Mouse (Mus musculus) hindbrain, embryonic 11.5 days (tissue): ENCODE data around the gene Btbd9. TPM values are rescaled to one million over a fixed set of nuclear protein-coding genes. Genes with fewer than 3 reads are reported as not detected.
A peak's percentile ranks its signal among the peaks of the same experiment; 100 is the strongest.

Experiments used
- ATAC-seq: fragments of 200-750 bp; cut with Nextera tagmentation; 2 replicates; pipeline ENCODE4 v1.8.0; 2017; ENCODE audit warnings: mild to moderate bottlenecking, moderate TSS enrichment, moderate library complexity; ENCODE audit not compliant: low FRiP score
- DNase-seq: peaks from one replicate; pipeline ENCODE4 v3.0.0-alpha.2; 2015; ENCODE audit warnings: low spot score
- H3K27ac ChIP-seq: fragments of 300-500 bp; sonication (generic); 2 replicates; pipeline ENCODE4 v1.5.1; 2014; ENCODE audit warnings: mild to moderate bottlenecking, low read depth, low read length
- H3K27me3 ChIP-seq: fragments of 300-500 bp; sonication (generic); 2 replicates; pipeline ENCODE4 v1.6.1; 2014; ENCODE audit warnings: mild to moderate bottlenecking, low read length, moderate library complexity, mixed read lengths; ENCODE audit not compliant: control insufficient read depth, insufficient read depth
- H3K36me3 ChIP-seq: fragments of 300-500 bp; sonication (generic); 2 replicates; pipeline ENCODE4 v1.6.1; 2014; ENCODE audit warnings: mild to moderate bottlenecking, low read length, moderate library complexity, mixed read lengths; ENCODE audit not compliant: control insufficient read depth, insufficient read depth
- H3K4me1 ChIP-seq: fragments of 300-500 bp; sonication (generic); replicated peaks from 2 replicates; pipeline ENCODE4 v1.6.1; 2014; ENCODE audit warnings: low read length, mixed read lengths; ENCODE audit not compliant: control insufficient read depth, insufficient read depth
- H3K4me2 ChIP-seq: fragments of 300-500 bp; sonication (generic); replicated peaks from 2 replicates; pipeline ENCODE4 v1.6.1; 2014; ENCODE audit warnings: mild to moderate bottlenecking, low read depth, low read length
- H3K4me3 ChIP-seq: fragments of 300-500 bp; sonication (generic); 2 replicates; pipeline ENCODE4 v1.5.1; 2014; ENCODE audit warnings: low read depth, low read length
- H3K9ac ChIP-seq: fragments of 300-500 bp; sonication (generic); 2 replicates; pipeline ENCODE4 v1.6.1; 2014; ENCODE audit warnings: low read depth, low read length
- H3K9me3 ChIP-seq: fragments of 300-500 bp; sonication (generic); 2 replicates; pipeline ENCODE4 v1.6.1; 2016; ENCODE audit warnings: low read length; ENCODE audit not compliant: control insufficient read depth
- WGBS: fragments of 180-500 bp; shearing (Covaris S2); extraction: QIAGEN DNeasy Blood & Tissue Kit; methylation state at CpG from one replicate; pipeline ENCODE4 v1.1.7; 2014; 5-methylcytosine and 5-hydroxymethylcytosine counted together
- polyA plus RNA-seq: library from polyadenylated mRNA; unstranded; fragments of >200 nt; fragmentation: Nextera tagmentation; extraction: Ambion mirVana; gene quantifications from 2 replicates; pipeline ENCODE4 v1.2.1, GENCODE M21; 2014

The Btbd9 gene
- polyA plus RNA-seq, 1 experiment from 2014 or later = 63.0 TPM

DNA sequence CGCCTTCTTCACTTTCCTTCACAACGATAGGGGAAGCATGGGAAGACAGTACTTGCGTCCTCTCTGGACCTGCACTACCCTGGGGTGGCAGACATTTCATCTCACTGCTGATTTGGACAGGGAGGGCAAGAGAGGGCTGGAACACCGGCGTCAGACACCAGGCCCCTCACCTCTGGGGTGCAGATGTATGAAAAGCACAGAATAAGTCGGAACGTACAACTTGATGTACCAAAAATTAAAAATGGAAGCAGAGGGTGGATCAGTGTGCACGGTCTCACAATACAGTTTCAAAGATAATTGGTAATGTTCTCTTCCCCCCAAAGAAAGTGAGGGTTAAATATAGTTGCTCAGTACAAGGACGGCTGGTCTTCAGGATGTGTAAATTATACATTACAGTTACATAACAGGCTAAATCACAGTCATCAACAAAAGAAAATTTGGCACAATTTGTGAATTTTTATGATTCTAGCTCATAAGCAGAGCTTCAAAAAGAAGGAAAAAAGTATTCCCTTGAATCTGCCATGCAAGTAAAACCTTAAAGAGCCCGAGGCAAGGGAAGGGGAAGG lies 106.7 kb downstream of the Btbd9 start:
- ATAC-seq = no peak
- Histone ChIP-seq H3K4me1 (0 out of 2 replicates have a peak, but pooled peaks cover 3% of the 10 kb centered on the region), H3K27ac (no peak overlapping the region), H3K9me3 (no peaks in the 10 kb centered on the region), H3K36me3 (no peaks in the 10 kb centered on the region), H3K4me3 (no peak overlapping the region), H3K4me2 (no peak overlapping the region), H3K9ac (no peak overlapping the region), H3K27me3 (no peaks in the 10 kb centered on the region)
- no peak for DNase-seq
- WGBS = 80% methylated on average over 10 of the region's 10 CpGs

DNA sequence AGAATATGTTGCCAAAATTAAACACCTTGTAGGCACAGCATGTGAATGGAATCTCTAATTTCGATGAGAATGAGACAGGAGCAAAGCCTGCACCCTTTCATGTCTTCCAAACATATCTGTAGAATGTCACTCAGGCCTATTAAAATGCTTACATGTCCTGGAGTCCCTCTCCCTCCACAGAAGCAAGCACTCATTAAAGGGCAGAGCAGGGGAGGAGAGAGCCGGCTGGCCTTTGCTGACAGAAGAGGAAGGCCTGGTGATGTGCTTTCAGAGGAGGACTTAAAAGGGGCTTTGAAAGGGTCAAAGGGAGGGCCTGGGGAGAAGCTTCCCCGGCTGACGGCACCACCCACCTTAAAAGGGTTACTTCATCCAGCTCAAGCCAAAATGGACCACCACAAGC lies 107.9 kb downstream of the Btbd9 start:
- Histone ChIP-seq H3K36me3 (no peaks in the 10 kb centered on the region), H3K27ac (peak overlapping the region; percentile 25; the same call in 1 of the 2 replicates), H3K4me3 (no peak overlapping the region), H3K4me2 (no peak overlapping the region), H3K9ac (no peak overlapping the region), H3K9me3 (no peaks in the 10 kb centered on the region), H3K4me1 (0 out of 2 replicates have a peak, but pooled peaks cover 3% of the 10 kb centered on the region), H3K27me3 (no peaks in the 10 kb centered on the region)
- ATAC-seq = no peak
- DNase-seq = no peak
- WGBS = 9% methylated on average over 4 of the region's 4 CpGs

DNA sequence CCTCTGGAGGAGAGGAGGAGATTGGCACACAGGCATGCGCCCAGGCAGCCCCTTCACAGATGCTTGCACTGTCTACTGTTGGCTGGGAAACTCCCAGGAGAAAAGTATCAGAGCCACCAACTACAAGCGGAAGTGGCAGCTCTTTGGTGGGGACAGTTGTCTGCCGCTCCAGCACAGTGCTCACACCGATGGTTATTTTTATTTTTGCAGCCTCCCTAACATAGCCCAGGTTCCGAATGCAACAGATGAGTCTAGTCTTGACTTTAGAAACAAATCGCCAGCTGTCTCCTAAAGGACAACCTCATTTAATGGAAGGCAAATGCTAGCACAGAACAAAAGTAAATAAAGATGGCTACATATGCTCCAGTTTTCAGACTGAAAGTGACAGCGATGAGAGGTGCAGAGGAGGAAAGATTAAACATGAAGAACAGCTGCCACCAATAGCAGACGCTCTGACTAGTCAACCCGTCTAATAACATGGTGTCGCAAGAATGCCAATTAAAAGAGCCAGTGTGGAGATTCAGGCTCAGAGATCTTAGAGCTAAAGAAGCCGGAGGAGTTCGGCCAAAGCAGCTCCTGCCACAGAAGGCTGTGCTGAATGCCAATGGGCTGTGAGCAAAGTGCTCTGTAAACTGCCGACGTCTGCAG lies 108.6 kb downstream of the Btbd9 start:
- H3K27ac ChIP-seq = no peak overlapping the region
- 57% methylated on average over 14 of the region's 14 CpGs for WGBS
- H3K27me3 ChIP-seq = no peaks in the 10 kb centered on the region
- H3K4me1 ChIP-seq = 0 out of 2 replicates have a peak, but pooled peaks cover 3% of the 10 kb centered on the region
- ATAC-seq (no peak), DNase-seq (no peak)
- no peaks in the 10 kb centered on the region for H3K9me3 ChIP-seq
- H3K4me3 ChIP-seq = no peak overlapping the region
- H3K9ac ChIP-seq = no peak overlapping the region
- H3K4me2 ChIP-seq = no peak overlapping the region
- H3K36me3 ChIP-seq = no peaks in the 10 kb centered on the region

GRCm38 (mm10) chr17:30465060-30465762 lies 111.1 kb downstream of the Btbd9 start:
- DNase-seq (no peak), ATAC-seq (no peak)
- Histone ChIP-seq H3K4me3 (no peak overlapping the region), H3K36me3 (no peaks in the 10 kb centered on the region), H3K4me1 (0 out of 2 replicates have a peak, but pooled peaks cover 3% of the 10 kb centered on the region), H3K9ac (no peak overlapping the region), H3K4me2 (no peak overlapping the region), H3K27ac (no peak overlapping the region), H3K27me3 (no peaks in the 10 kb centered on the region), H3K9me3 (no peaks in the 10 kb centered on the region)
- WGBS = 79% methylated on average over 6 of the region's 6 CpGs

DNA sequence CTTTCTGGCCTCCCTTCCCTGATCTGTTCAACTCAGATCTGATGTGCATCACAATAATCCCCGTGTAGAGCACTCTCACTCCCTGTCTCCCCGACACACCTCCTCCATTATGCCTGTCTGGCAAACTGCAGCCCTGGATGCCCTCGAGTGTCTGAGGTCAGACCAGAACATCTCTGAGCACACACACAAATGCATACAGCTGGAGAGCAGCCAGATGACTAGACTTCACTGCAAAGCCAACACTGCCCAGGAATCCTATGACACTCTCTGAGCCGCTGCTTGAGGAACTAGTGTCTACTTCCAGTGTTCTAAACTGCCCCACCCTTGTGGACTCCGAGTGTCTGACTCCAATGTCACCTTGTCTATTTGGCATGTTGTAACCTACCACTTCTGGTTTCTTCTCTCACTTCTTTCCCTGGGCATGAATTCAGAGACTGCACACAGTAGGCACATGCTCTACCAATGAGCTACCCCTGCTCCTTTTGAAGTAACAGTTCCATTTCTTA lies 112.0 kb downstream of the Btbd9 start:
- WGBS = 53% methylated on average over 5 of the region's 5 CpGs
- H3K36me3 ChIP-seq = no peaks in the 10 kb centered on the region
- ATAC-seq = no peak
- 0 out of 2 replicates have a peak, but pooled peaks cover 3% of the 10 kb centered on the region for H3K4me1 ChIP-seq
- no peak for DNase-seq
- H3K9me3 ChIP-seq = no peaks in the 10 kb centered on the region
- H3K4me3 ChIP-seq = no peak overlapping the region
- no peak overlapping the region for H3K9ac ChIP-seq
- no peak overlapping the region for H3K27ac ChIP-seq
- H3K4me2 ChIP-seq = no peak overlapping the region
- no peaks in the 10 kb centered on the region for H3K27me3 ChIP-seq

GRCm38 (mm10) chr17:30460727-30461349 lies 115.5 kb downstream of the Btbd9 start:
- WGBS = 100% methylated on average over 2 of the region's 2 CpGs
- H3K4me1 ChIP-seq = 0 out of 2 replicates have a peak, but pooled peaks cover 2% of the 10 kb centered on the region
- DNase-seq (no peak), ATAC-seq (no peak)
- no peak overlapping the region for H3K4me3 ChIP-seq
- no peaks in the 10 kb centered on the region for H3K9me3 ChIP-seq
- no peak overlapping the region for H3K27ac ChIP-seq
- no peak overlapping the region for H3K4me2 ChIP-seq
- no peaks in the 10 kb centered on the region for H3K36me3 ChIP-seq
- no peak overlapping the region for H3K9ac ChIP-seq
- H3K27me3 ChIP-seq = no peaks in the 10 kb centered on the region

DNA sequence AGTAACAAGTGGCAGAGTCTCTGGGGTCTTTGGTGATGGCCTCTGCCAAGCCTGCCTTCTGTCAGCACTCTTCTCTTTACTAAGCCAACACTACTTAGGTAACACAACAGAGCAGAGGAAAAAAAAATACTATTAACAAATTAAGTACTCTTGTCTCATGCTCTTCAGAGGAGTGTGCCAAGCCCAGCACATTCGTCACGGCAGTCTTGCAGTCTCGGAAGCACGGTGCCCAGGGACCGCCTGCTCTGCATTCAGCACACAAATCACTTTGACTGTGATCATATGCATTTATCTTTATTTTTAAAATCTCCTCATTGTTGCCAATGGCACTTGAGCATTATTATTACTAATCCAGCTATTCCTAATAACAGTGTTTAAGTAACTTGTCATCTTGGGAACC lies 116.6 kb downstream of the Btbd9 start:
- Histone ChIP-seq H3K36me3 (no peaks in the 10 kb centered on the region), H3K27me3 (no peaks in the 10 kb centered on the region), H3K4me2 (no peak overlapping the region), H3K4me3 (no peak overlapping the region), H3K4me1 (0 out of 2 replicates have a peak, but pooled peaks cover 2% of the 10 kb centered on the region), H3K27ac (no peak overlapping the region), H3K9ac (no peak overlapping the region), H3K9me3 (no peaks in the 10 kb centered on the region)
- 69% methylated on average over 5 of the region's 5 CpGs for WGBS
- ATAC-seq (no peak), DNase-seq (no peak)

- no peak overlapping the region for H3K4me3 ChIP-seq
- H3K9ac ChIP-seq = no peak overlapping the region
- 0 out of 2 replicates have a peak, but pooled peaks cover 2% of the 10 kb centered on the region for H3K4me1 ChIP-seq
- no peaks in the 10 kb centered on the region for H3K9me3 ChIP-seq
- WGBS = 91% methylated on average over 5 of the region's 5 CpGs
- no peak overlapping the region for H3K4me2 ChIP-seq
- H3K27ac ChIP-seq = no peak overlapping the region
- no peak for ATAC-seq
- DNase-seq = no peak
- H3K27me3 ChIP-seq = no peaks in the 10 kb centered on the region
- H3K36me3 ChIP-seq = no peaks in the 10 kb centered on the region
Measured at GRCm38 (mm10) chr17:30458926-30459325, 117.4 kb downstream of the Btbd9 start.
